Mouse (Mus musculus) brain, embryonic 14.5 days (tissue): ENCODE measurements at regions not wholly inside any gene's neighbourhood (a gene's known extent, or its start where the extent isn't known, plus 50 kb on each side); places are given as distances from the start of the nearest gene placed in this dataset.

Experiments used
- CTCF ChIP-seq: fragments of 200-500 bp; IDR thresholded peaks from 2 replicates; pipeline ENCODE4 v1.5.1; 2012; ENCODE audit warnings: inconsistent platforms, mild to moderate bottlenecking, moderate library complexity, borderline replicate concordance; ENCODE audit not compliant: insufficient read depth, insufficient read length; ENCODE audit errors: extremely low read depth
- POLR2A ChIP-seq: fragments of 200-500 bp; IDR thresholded peaks from 2 replicates; pipeline ENCODE4 v1.6.1; 2012; ENCODE audit warnings: mild to moderate bottlenecking, inconsistent platforms, borderline replicate concordance; ENCODE audit not compliant: poor library complexity, insufficient read depth, insufficient read length, severe bottlenecking; ENCODE audit errors: extremely low read depth

DNA sequence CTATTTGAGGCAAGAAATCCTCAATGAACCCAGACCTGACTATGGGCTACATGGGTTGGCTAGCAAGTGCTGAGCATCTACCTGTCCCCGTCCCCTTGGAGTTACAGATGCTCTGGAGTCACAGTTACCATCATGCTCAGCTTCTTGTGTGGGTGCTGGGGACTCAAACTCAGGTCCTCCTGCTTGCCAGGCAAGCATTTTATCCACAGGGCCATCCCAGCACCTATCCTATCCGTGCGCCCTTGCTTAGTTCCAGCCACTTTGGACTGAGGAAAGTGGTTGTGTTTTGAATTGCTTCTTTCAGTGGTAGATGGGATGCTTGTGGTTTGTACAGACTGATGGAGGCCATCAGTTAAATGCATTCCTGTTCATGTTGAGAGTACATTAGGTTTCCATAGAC is 85.0 kb upstream of the Klf14 start:
- TF ChIP-seq POLR2A, result no peak
- TF ChIP-seq CTCF, result no peak
